ENCODE assay signal across 8 mouse cellular contexts in genomic region chr15:13173071-13173778, GRCm38 (mm10). TPM values are rescaled to one million over a fixed set of nuclear protein-coding genes. Genes with fewer than 3 reads are reported as not detected.
DNase-seq lines count a peak whose midpoint lies in the region; ATAC-seq and TF ChIP-seq lines count a peak whose summit lies in the region.

Gene Cdh6, minus strand, starts transcription at chr15:13173675.

- peak within 1 kb of the TSS; percentile 65 for H3K4me3 ChIP-seq in heart, embryonic 13.5 days
- H3K4me3 ChIP-seq in kidney, postnatal 0 days (replicated peaks; ENCODE audit: low read depth, low read length), result peak within 1 kb of the TSS; percentile 63
- H3K4me3 ChIP-seq in limb, embryonic 15.5 days, result peak within 1 kb of the TSS; percentile 59
- H3K4me3 ChIP-seq in neural tube, embryonic 12.5 days, result peak within 1 kb of the TSS; percentile 60

- peak within 1 kb of the TSS; percentile 79 for H3K9ac ChIP-seq in heart, embryonic 13.5 days
- H3K9ac ChIP-seq in kidney, postnatal 0 days (ENCODE audit: low read depth, low read length), result peak within 1 kb of the TSS; percentile 69
- peak within 1 kb of the TSS; percentile 47 for H3K9ac ChIP-seq in limb, embryonic 15.5 days
- peak within 1 kb of the TSS; percentile 73 for H3K9ac ChIP-seq in neural tube, embryonic 12.5 days

- peak; percentile 49 for TF ChIP-seq CTCF in kidney, postnatal 0 days (IDR thresholded peaks at IDR 0.05; ENCODE audit: low read depth)

- H3K4me2 ChIP-seq in heart, embryonic 13.5 days, result peak within 1 kb of the TSS; percentile 91
- peak within 1 kb of the TSS; percentile 84 for H3K4me2 ChIP-seq in kidney, postnatal 0 days (ENCODE audit: low read length)
- H3K4me2 ChIP-seq in limb, embryonic 15.5 days, result peak within 1 kb of the TSS; percentile 87
- peak within 1 kb of the TSS; percentile 84 for H3K4me2 ChIP-seq in neural tube, embryonic 12.5 days (replicated peaks)

- DNase-seq in ovary, postnatal 14 days (ENCODE audit: low spot score), result peak; percentile 17
- no peak for DNase-seq in ovary, adult 18-20 months (ENCODE audit: low spot score)
- DNase-seq in kidney, postnatal 0 days (ENCODE audit: low spot score), result peak; percentile 89
- no peak for DNase-seq in spleen, postnatal 14 days (ENCODE audit: low spot score in 2 of 2)

- peak within 1 kb of the TSS; percentile 54; the same call in 1 of the 2 replicates for H3K27ac ChIP-seq in heart, embryonic 13.5 days (replicated peaks)
- peak within 1 kb of the TSS; percentile 84 for H3K27ac ChIP-seq in kidney, postnatal 0 days
- H3K27ac ChIP-seq in limb, embryonic 15.5 days, result peak within 1 kb of the TSS; percentile 84
- peak within 1 kb of the TSS; percentile 80; the same call in 1 of the 2 replicates for H3K27ac ChIP-seq in neural tube, embryonic 12.5 days

- peak; percentile 34 for ATAC-seq in common myeloid progenitor, adult 5-6 weeks (replicated peaks; ENCODE audit: low read depth, poor library complexity, severe bottlenecking)
- ATAC-seq in heart, embryonic 13.5 days (ENCODE audit: extremely low read depth, insufficient number of reproducible peaks, low FRiP score, low TSS enrichment), result peak; percentile 56; the same call in 1 of the 2 replicates
- ATAC-seq in kidney, postnatal 0 days (replicated peaks; ENCODE audit: low FRiP score, low read depth), result peak; percentile 91
- peak; percentile 82 for ATAC-seq in limb, embryonic 15.5 days (ENCODE audit: insufficient number of reproducible peaks, low FRiP score, low TSS enrichment, low read depth)
- ATAC-seq in neural tube, embryonic 12.5 days (ENCODE audit: low FRiP score, low read depth), result peak; percentile 92

- peaks cover 14% of the 10 kb centered on the region for H3K4me1 ChIP-seq in heart, embryonic 13.5 days
- H3K4me1 ChIP-seq in kidney, postnatal 0 days (replicated peaks; ENCODE audit: insufficient read depth, low read length), result 0 out of 2 replicates have a peak, but pooled peaks cover 3% of the 10 kb centered on the region
- peaks cover 16% of the 10 kb centered on the region for H3K4me1 ChIP-seq in limb, embryonic 15.5 days
- peaks cover 13% of the 10 kb centered on the region for H3K4me1 ChIP-seq in neural tube, embryonic 12.5 days

- no peaks in the 10 kb centered on the region for H3K36me3 ChIP-seq in heart, embryonic 13.5 days
- no peaks in the 10 kb centered on the region for H3K36me3 ChIP-seq in kidney, postnatal 0 days (ENCODE audit: insufficient read depth, low read length)
- no peaks in the 10 kb centered on the region for H3K36me3 ChIP-seq in limb, embryonic 15.5 days
- H3K36me3 ChIP-seq in neural tube, embryonic 12.5 days, result no peaks in the 10 kb centered on the region

- WGBS in heart, embryonic 13.5 days, result under 1% methylated on average over 42 of the region's 42 CpGs
- 1% methylated on average over 42 of the region's 42 CpGs for WGBS in kidney, postnatal 0 days
- under 1% methylated on average over 41 of the region's 42 CpGs for WGBS in limb, embryonic 15.5 days
- WGBS in neural tube, embryonic 12.5 days, result under 1% methylated on average over 42 of the region's 42 CpGs

- H3K27me3 ChIP-seq in heart, embryonic 13.5 days (replicated peaks), result peaks cover 12% of the 10 kb centered on the region
- no peaks in the 10 kb centered on the region for H3K27me3 ChIP-seq in kidney, postnatal 0 days (ENCODE audit: insufficient read depth, low read length)
- H3K27me3 ChIP-seq in limb, embryonic 15.5 days, result peaks cover 6% of the 10 kb centered on the region
- H3K27me3 ChIP-seq in neural tube, embryonic 12.5 days (replicated peaks), result no peaks in the 10 kb centered on the region

- no peaks in the 10 kb centered on the region for H3K9me3 ChIP-seq in heart, embryonic 13.5 days
- no peaks in the 10 kb centered on the region for H3K9me3 ChIP-seq in kidney, postnatal 0 days (replicated peaks; ENCODE audit: low read length)
- H3K9me3 ChIP-seq in limb, embryonic 15.5 days, result no peaks in the 10 kb centered on the region
- H3K9me3 ChIP-seq in neural tube, embryonic 12.5 days, result no peaks in the 10 kb centered on the region

RNA-seq across cellular contexts. Expression of gene Cdh6, which starts in this region (rescaled TPM):
- total RNA-seq in common myeloid progenitor, adult 5-6 weeks (2017), result not detected in 2 replicates
- 1.7 and 2.3 TPM in 2 replicates for polyA plus RNA-seq in heart, embryonic 13.5 days (2015; fragmentation: Nextera tagmentation; extraction: Ambion mirVana)
- polyA plus RNA-seq in kidney, postnatal 0 days (2015; fragmentation: Nextera tagmentation; extraction: Ambion mirVana), result 17.8 and 21.9 TPM in 2 replicates
- polyA plus RNA-seq in limb, embryonic 15.5 days (2015; fragmentation: Nextera tagmentation; extraction: Ambion mirVana), result 11.8 and 13.3 TPM in 2 replicates
- polyA plus RNA-seq in neural tube, embryonic 12.5 days (2016; fragmentation: Nextera tagmentation; extraction: Ambion mirVana), result 16.6 and 17.5 TPM in 2 replicates

Comparison
In these comparisons a context has a peak if more than half of its experiments do, and no peak if none do; other contexts are left out.
1. DNase-seq: peak in ovary, postnatal 14 days (single experiment) and kidney, postnatal 0 days (single experiment); none in ovary, adult 18-20 months (single experiment) and spleen, postnatal 14 days (0 of 2).
2. Peak in ATAC-seq in common myeloid progenitor, adult 5-6 weeks; RNA of the gene not detected or under 1 TPM.
3. ATAC-seq: peak in every context shown above with its lines; median percentile 92 in neural tube, embryonic 12.5 days; 91 in kidney, postnatal 0 days; 82 in limb, embryonic 15.5 days; 56 in heart, embryonic 13.5 days; 34 in common myeloid progenitor, adult 5-6 weeks.
4. Peak in every context shown above with its lines, with median percentiles within 50 percentile points of each other: H3K27ac ChIP-seq, H3K4me2 ChIP-seq, H3K4me3 ChIP-seq and H3K9ac ChIP-seq.